Mouse (Mus musculus): ENCODE results near the gene Arsb. TPM values are rescaled to one million over a fixed set of nuclear protein-coding genes. Genes with fewer than 3 reads are reported as not detected.

The Arsb gene
- polyA plus RNA-seq, 1 experiment from 2014 or later = 10.8 TPM

DNA sequence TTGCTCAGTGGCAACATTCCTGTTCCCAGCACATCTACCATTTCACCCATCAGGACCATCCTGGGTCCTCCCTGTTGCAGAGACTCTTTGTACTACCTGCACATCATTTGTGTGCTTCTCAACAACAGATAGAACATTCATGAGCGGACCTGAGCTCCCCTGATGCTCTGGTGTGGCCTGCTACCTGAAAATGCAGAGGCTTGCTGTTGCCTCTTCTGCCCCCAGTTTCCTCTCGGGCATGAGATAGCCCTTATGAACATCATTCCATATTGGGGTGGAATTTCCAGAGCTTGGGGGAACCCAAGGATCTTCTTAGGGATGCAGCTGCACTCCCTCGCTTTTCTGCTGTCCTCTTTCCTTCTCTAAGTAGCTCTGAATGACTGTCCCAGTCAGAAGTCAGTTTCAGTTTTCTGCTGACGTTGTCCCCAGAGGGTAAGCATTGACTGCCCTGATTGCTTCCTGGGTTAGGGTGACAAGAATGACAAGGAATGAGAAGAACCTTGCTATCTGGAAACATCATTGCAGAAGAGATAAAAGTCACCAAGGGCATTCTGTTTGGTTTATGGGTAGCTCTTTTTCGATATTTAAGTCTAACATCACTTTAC is 78.4 kb downstream of the Arsb start:
- peaks cover 3% of the 10 kb centered on the region; the same call in 1 of the 2 replicates for H3K4me1 ChIP-seq (ENCODE audit: control insufficient read depth, insufficient read depth, low read length)
- no peak overlapping the region for H3K4me3 ChIP-seq (ENCODE audit: low read depth, low read length)
- ATAC-seq (ENCODE audit: low FRiP score) (no peak), DNase-seq (ENCODE audit: low spot score, missing footprints) (no peak)
- no peak overlapping the region for H3K4me2 ChIP-seq
- H3K9ac ChIP-seq (ENCODE audit: low read length) = no peak overlapping the region
- no peaks in the 10 kb centered on the region for H3K36me3 ChIP-seq (ENCODE audit: control insufficient read depth, insufficient read depth, low read length)
- no peak overlapping the region for H3K27ac ChIP-seq (ENCODE audit: low read depth, low read length)
- H3K27me3 ChIP-seq (ENCODE audit: control insufficient read depth, insufficient read depth, low read length) = no peaks in the 10 kb centered on the region
- H3K9me3 ChIP-seq (ENCODE audit: control insufficient read depth, low read length) = no peaks in the 10 kb centered on the region
- WGBS = 79% methylated on average over 5 of the region's 5 CpGs

DNA sequence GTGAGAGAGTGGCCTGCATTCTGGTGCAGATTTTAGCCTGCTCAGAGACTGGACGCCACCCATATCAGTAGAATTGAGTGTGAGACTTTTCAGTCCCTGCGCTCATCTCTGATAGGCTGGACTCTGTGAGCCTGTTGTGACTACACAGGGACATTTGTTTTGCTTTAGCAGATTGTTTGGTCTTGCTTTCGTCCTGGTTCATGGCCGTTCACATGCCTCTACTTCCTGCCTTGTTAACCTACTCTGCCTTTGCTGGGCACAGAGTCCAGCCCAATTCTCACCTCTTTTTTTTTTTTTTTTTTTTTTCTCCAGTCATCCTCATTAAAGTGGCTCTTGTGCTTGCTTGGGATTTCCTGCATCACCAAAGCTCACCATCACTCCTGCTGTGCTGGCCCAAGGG is 79.2 kb downstream of the Arsb start:
- Histone ChIP-seq H3K36me3 (ENCODE audit: control insufficient read depth, insufficient read depth, low read length) (no peaks in the 10 kb centered on the region), H3K4me3 (ENCODE audit: low read depth, low read length) (no peak overlapping the region), H3K4me1 (ENCODE audit: control insufficient read depth, insufficient read depth, low read length) (peaks cover 3% of the 10 kb centered on the region; the same call in 1 of the 2 replicates), H3K9ac (ENCODE audit: low read length) (no peak overlapping the region), H3K4me2 (no peak overlapping the region), H3K27ac (ENCODE audit: low read depth, low read length) (no peak overlapping the region), H3K9me3 (ENCODE audit: control insufficient read depth, low read length) (no peaks in the 10 kb centered on the region), H3K27me3 (ENCODE audit: control insufficient read depth, insufficient read depth, low read length) (no peaks in the 10 kb centered on the region)
- 80% methylated on average over 4 of the region's 4 CpGs for WGBS
- DNase-seq (ENCODE audit: low spot score, missing footprints) = no peak
- ATAC-seq (ENCODE audit: low FRiP score) = no peak

GRCm38 (mm10) chr13:93852419-93853138 is 81.1 kb downstream of the Arsb start:
- Histone ChIP-seq H3K4me1 (ENCODE audit: control insufficient read depth, insufficient read depth, low read length) (peaks cover 3% of the 10 kb centered on the region; the same call in 1 of the 2 replicates), H3K9me3 (ENCODE audit: control insufficient read depth, low read length) (no peaks in the 10 kb centered on the region), H3K4me2 (no peak overlapping the region), H3K36me3 (ENCODE audit: control insufficient read depth, insufficient read depth, low read length) (no peaks in the 10 kb centered on the region), H3K9ac (ENCODE audit: low read length) (no peak overlapping the region), H3K27ac (ENCODE audit: low read depth, low read length) (no peak overlapping the region), H3K27me3 (ENCODE audit: control insufficient read depth, insufficient read depth, low read length) (no peaks in the 10 kb centered on the region), H3K4me3 (ENCODE audit: low read depth, low read length) (no peak overlapping the region)
- no peak for ATAC-seq (ENCODE audit: low FRiP score)
- DNase-seq (ENCODE audit: low spot score, missing footprints) = no peak
- WGBS = 78% methylated on average over 14 of the region's 14 CpGs

- no peak for DNase-seq (ENCODE audit: low spot score, missing footprints)
- H3K36me3 ChIP-seq (ENCODE audit: control insufficient read depth, insufficient read depth, low read length) = no peaks in the 10 kb centered on the region
- H3K4me3 ChIP-seq (ENCODE audit: low read depth, low read length) = no peak overlapping the region
- 86% methylated on average over 6 of the region's 6 CpGs for WGBS
- H3K9ac ChIP-seq (ENCODE audit: low read length) = no peak overlapping the region
- H3K27ac ChIP-seq (ENCODE audit: low read depth, low read length) = no peak overlapping the region
- no peaks in the 10 kb centered on the region for H3K9me3 ChIP-seq (ENCODE audit: control insufficient read depth, low read length)
- peaks cover 3% of the 10 kb centered on the region; the same call in 1 of the 2 replicates for H3K4me1 ChIP-seq (ENCODE audit: control insufficient read depth, insufficient read depth, low read length)
- H3K4me2 ChIP-seq = no peak overlapping the region
- ATAC-seq (ENCODE audit: low FRiP score) = no peak
- H3K27me3 ChIP-seq (ENCODE audit: control insufficient read depth, insufficient read depth, low read length) = no peaks in the 10 kb centered on the region
These were observed 82.3 kb downstream of the Arsb start for GRCm38 (mm10) chr13:93853767-93854166.

- no peak overlapping the region for H3K9ac ChIP-seq (ENCODE audit: low read length)
- H3K4me2 ChIP-seq = no peak overlapping the region
- H3K9me3 ChIP-seq (ENCODE audit: control insufficient read depth, low read length) = no peaks in the 10 kb centered on the region
- H3K4me1 ChIP-seq (ENCODE audit: control insufficient read depth, insufficient read depth, low read length) = peaks cover 3% of the 10 kb centered on the region; the same call in 1 of the 2 replicates
- DNase-seq (ENCODE audit: low spot score, missing footprints) (no peak), ATAC-seq (ENCODE audit: low FRiP score) (no peak)
- WGBS = 87% methylated on average over 8 of the region's 8 CpGs
- no peaks in the 10 kb centered on the region for H3K36me3 ChIP-seq (ENCODE audit: control insufficient read depth, insufficient read depth, low read length)
- H3K4me3 ChIP-seq (ENCODE audit: low read depth, low read length) = no peak overlapping the region
- H3K27ac ChIP-seq (ENCODE audit: low read depth, low read length) = no peak overlapping the region
- no peaks in the 10 kb centered on the region for H3K27me3 ChIP-seq (ENCODE audit: control insufficient read depth, insufficient read depth, low read length)
These were observed 82.9 kb downstream of the Arsb start for GRCm38 (mm10) chr13:93854325-93854724.

DNA sequence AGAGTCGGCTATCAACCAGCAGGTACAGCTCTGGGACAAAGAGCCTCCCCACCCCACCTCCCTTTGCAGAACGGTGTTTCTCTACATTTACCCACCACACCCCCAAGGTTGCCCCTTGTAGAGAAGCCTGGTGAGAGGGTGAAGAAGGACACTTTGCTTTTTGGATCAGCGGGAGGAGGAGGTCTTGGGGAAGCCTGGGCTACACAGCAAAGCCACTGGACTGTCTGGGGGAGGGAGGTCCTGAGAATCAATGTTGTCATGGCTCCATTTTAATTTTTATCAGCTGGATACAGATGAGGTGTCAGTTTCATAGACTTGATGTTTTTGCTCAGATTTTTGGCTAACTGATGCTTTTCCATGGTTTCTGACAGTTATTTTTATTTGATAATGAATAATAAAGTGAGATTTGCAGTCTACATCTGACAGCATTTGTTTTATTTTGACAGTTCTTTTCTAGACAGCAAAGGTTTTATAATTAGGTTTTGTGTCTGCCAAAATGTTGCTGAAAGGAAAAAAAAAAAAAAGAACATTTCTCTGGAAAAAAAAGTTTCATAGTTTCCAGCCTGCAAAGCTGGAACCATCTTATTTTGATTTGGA is 83.6 kb downstream of the Arsb start:
- Histone ChIP-seq H3K27ac (ENCODE audit: low read depth, low read length) (no peak overlapping the region), H3K36me3 (ENCODE audit: control insufficient read depth, insufficient read depth, low read length) (no peaks in the 10 kb centered on the region), H3K4me3 (ENCODE audit: low read depth, low read length) (no peak overlapping the region), H3K4me1 (ENCODE audit: control insufficient read depth, insufficient read depth, low read length) (peaks cover 3% of the 10 kb centered on the region; the same call in 1 of the 2 replicates), H3K27me3 (ENCODE audit: control insufficient read depth, insufficient read depth, low read length) (no peaks in the 10 kb centered on the region), H3K4me2 (no peak overlapping the region), H3K9me3 (ENCODE audit: control insufficient read depth, low read length) (no peaks in the 10 kb centered on the region), H3K9ac (ENCODE audit: low read length) (no peak overlapping the region)
- WGBS = 90% methylated on average over 3 of the region's 3 CpGs
- DNase-seq (ENCODE audit: low spot score, missing footprints) = no peak
- ATAC-seq (ENCODE audit: low FRiP score) = no peak

DNA sequence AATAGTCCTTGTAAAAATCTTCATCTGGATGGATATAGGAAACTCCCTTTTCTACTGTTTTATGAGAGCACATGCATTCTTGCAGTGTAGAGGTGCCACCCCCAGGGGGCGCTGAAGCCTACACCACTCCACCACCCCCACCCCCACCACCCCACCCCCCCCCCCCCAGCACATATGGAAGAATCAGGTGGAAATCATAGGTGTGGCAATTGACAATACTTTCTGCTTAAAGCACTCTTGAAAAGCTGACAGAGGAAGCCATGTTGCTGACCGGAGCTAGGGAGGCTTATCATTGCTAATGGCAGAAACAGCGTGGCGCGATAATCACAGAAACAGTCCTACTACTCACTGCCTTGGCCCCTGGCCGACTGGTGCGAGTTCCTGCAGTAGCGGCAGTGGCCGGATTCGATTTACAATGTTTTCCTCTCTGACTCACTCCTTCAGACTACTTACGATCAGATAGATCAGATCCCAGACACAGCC is 84.3 kb downstream of the Arsb start:
- Histone ChIP-seq H3K4me3 (ENCODE audit: low read depth, low read length) (no peak overlapping the region), H3K27ac (ENCODE audit: low read depth, low read length) (no peak overlapping the region), H3K27me3 (ENCODE audit: control insufficient read depth, insufficient read depth, low read length) (no peaks in the 10 kb centered on the region), H3K4me1 (ENCODE audit: control insufficient read depth, insufficient read depth, low read length) (peaks cover 3% of the 10 kb centered on the region; the same call in 1 of the 2 replicates), H3K9ac (ENCODE audit: low read length) (no peak overlapping the region), H3K4me2 (no peak overlapping the region), H3K9me3 (ENCODE audit: control insufficient read depth, low read length) (no peaks in the 10 kb centered on the region), H3K36me3 (ENCODE audit: control insufficient read depth, insufficient read depth, low read length) (no peaks in the 10 kb centered on the region)
- 41% methylated on average over 11 of the region's 11 CpGs for WGBS
- ATAC-seq (ENCODE audit: low FRiP score) = no peak
- no peak for DNase-seq (ENCODE audit: low spot score, missing footprints)

GRCm38 (mm10) chr13:93861211-93861610 is 89.8 kb downstream of the Arsb start:
- Histone ChIP-seq H3K4me1 (ENCODE audit: control insufficient read depth, insufficient read depth, low read length) (no peaks in the 10 kb centered on the region), H3K4me2 (no peak overlapping the region), H3K9ac (ENCODE audit: low read length) (no peak overlapping the region), H3K27ac (ENCODE audit: low read depth, low read length) (no peak overlapping the region), H3K4me3 (ENCODE audit: low read depth, low read length) (no peak overlapping the region), H3K27me3 (ENCODE audit: control insufficient read depth, insufficient read depth, low read length) (no peaks in the 10 kb centered on the region), H3K9me3 (ENCODE audit: control insufficient read depth, low read length) (no peaks in the 10 kb centered on the region), H3K36me3 (ENCODE audit: control insufficient read depth, insufficient read depth, low read length) (no peaks in the 10 kb centered on the region)
- 86% methylated on average over 2 of the region's 2 CpGs for WGBS
- DNase-seq (ENCODE audit: low spot score, missing footprints) (no peak), ATAC-seq (ENCODE audit: low FRiP score) (no peak)
